Mouse (Mus musculus): ENCODE measurements around the gene Foxred1. TPM values are rescaled to one million over a fixed set of nuclear protein-coding genes. Genes with fewer than 3 reads are reported as not detected.

Gene Foxred1
- total RNA-seq, 2 experiments from 2014 or later, result 59.5 to 63.5 TPM

DNA sequence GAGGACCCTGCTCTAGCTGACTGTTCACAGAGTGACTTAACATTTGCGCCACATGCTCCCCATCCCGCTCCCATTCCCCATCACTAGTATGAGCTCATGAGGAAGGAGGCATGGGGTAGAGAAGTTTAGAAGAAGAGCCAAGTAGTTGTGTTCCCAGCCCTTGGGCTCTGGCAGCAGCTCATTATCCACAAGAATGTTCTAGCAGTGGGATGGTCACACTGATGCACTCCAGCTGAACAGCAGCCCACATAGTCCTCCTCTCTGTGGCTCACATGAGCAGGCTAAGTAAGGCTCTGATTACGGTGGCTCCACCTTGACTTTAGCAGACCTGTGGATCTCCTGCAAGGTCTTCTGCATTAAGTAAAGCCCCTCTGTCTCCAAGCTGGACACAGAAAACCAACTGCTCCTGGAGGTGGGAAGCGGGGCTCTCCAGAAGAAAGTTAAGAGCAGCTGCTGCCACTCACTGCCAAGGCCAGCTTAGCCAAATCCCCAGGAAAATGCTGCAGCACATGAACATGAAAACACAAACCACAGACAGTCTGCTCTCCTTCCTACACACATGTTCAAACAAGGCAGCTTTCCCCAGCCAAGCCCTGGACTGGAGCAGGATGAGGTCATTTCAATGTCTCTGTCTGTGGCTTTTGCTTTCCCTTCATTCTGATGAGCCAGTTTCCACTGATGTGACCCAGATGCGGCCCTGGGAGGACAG, 54.7 kb downstream of the Foxred1 start:
- DNase-seq (ENCODE audit: low spot score in 2 of 2), result no peak

Other genes starting within 250 kb of the Foxred1 start
- gene St3gal4, start 91.8 kb downstream of the Foxred1 start, total RNA-seq (2021), result 10 to 100 TPM; 31.1 to 38.5 TPM
- gene Dcps, start 35.0 kb downstream of the Foxred1 start, total RNA-seq (2021), result 10 to 100 TPM; 34.9 to 35.8 TPM
- 100 to 1,000 TPM; 119 to 127 TPM for gene Srpr, start 10.9 kb downstream of the Foxred1 start, total RNA-seq (2021)
- gene Tirap, start 10.8 kb downstream of the Foxred1 start, total RNA-seq (2021), result 10 to 100 TPM in 1 of 2 experiments, 1 to 10 TPM in 1; 6.8 to 10.2 TPM
- 10 to 100 TPM; 12.8 to 13.3 TPM for gene Fam118b, start 56.8 kb upstream of the Foxred1 start, total RNA-seq (2021)
- gene Rpusd4, start 56.8 kb upstream of the Foxred1 start, total RNA-seq (2021), result 10 to 100 TPM; 17.8 to 18.7 TPM
- 10 to 100 TPM; 30.8 to 32.0 TPM for gene Cdon, start 210.1 kb upstream of the Foxred1 start, total RNA-seq (2021)

Measured in adrenal gland, postnatal 4 days (tissue).